Comparison of ENCODE assay signal across 8 mouse cellular contexts in the genomic region with DNA sequence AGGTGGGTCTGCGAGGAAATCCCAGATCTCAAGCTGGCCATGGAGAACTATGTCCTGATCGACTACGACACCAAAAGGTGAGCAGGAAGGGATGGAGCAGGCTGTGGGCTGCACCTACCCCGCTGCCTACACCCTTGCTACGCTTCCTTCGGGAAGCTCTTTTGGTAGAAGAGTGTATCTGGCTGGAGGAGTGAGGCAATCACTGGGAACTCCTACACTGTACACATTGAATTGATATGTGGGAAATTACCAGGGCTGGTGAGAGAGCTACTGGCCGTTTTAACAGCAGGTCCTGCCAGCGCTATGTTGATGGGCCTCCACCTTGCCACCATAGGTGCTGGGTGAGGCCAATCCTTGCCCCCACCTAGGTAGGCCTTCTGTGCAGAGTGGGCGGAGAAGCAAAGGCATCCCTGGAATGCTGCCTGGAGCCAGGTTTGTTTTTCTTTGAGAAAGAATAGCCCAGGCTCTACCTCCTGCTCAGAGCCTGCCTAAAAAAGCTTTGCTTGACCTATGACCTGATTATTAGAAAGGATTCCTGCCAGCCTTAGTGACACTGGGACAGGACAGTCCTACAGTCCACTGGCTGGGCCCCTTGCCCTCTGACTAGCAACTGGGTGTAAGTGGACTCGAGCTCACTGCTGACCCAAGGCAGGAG. TPM values are rescaled to one million over a fixed set of nuclear protein-coding genes. Genes with fewer than 3 reads are reported as not detected.
DNase-seq lines count a peak whose midpoint lies in the region; ATAC-seq and TF ChIP-seq lines count a peak whose summit lies in the region.
"Had no signal": no experiment of that assay in that cellular context is flagged by ENCODE, and none has a peak within 500 bp of the region (broad histone marks: within the 10 kb centered on the region; RNA-seq: fewer than 3 reads in every experiment).

No protein-coding gene starts in this region.

- intact Hi-C loops in heart, postnatal 10 days (cut with DNase I): no loop called here

- H3K4me3 ChIP-seq in layer of hippocampus, adult 2 months: no peak overlapping the region
- H3K4me3 ChIP-seq in stomach, embryonic 15.5 days (replicated peaks): no peak overlapping the region

- peaks cover 5% of the 10 kb centered on the region; the same call in 1 of the 2 replicates for H3K4me1 ChIP-seq in stomach, embryonic 15.5 days

- H3K4me2 ChIP-seq in stomach, embryonic 15.5 days: no peak overlapping the region

- peaks cover 34% of the 10 kb centered on the region for H3K36me3 ChIP-seq in stomach, embryonic 15.5 days

- no peak for TF ChIP-seq CTCF in layer of hippocampus, adult 2 months (conservative IDR thresholded peaks at IDR 0.05)

- H3K9me3 ChIP-seq in stomach, embryonic 15.5 days: no peaks in the 10 kb centered on the region

- peak overlapping the region; percentile 24 for H3K27ac ChIP-seq in layer of hippocampus, adult 2 months
- peak overlapping the region; percentile 44; the same call in 1 of the 2 replicates for H3K27ac ChIP-seq in stomach, embryonic 15.5 days

- DNase-seq in layer of hippocampus, adult 2 months (ENCODE audit: low spot score in 2 of 2): no peak
- DNase-seq in layer of hippocampus, adult 11-12 months (ENCODE audit: low spot score): no peak
- peak; percentile 31 to 40 for DNase-seq in heart, postnatal 10 days
- DNase-seq in kidney, postnatal 36 days: peak; percentile 61 to 64
- no peak for DNase-seq in MN1 (ENCODE audit: low spot score)
- DNase-seq: thymus, adult 18-20 months had no signal

- peak; percentile 53 for ATAC-seq in stomach, embryonic 15.5 days (ENCODE audit: insufficient read depth, low FRiP score, low read depth)
- no peak for ATAC-seq in granulocyte monocyte progenitor cell, adult 5-6 weeks (replicated peaks; ENCODE audit: poor library complexity, severe bottlenecking)

- WGBS in stomach, embryonic 15.5 days: 51% methylated on average over 10 of the region's 10 CpGs

- H3K27me3 ChIP-seq in stomach, embryonic 15.5 days (replicated peaks): no peaks in the 10 kb centered on the region

- H3K9ac ChIP-seq in stomach, embryonic 15.5 days: no peak overlapping the region

RNA-seq across cellular contexts. Expression of gene Dot1l, which starts 11.3 kb away (rescaled TPM):
- 10 to 100 TPM; 52.0 to 63.6 TPM for total RNA-seq in layer of hippocampus, adult 2 months (2021)
- total RNA-seq in heart, postnatal 10 days (2021): 10 to 100 TPM; 66.3 to 67.6 TPM
- polyA plus RNA-seq in stomach, embryonic 15.5 days (2015; fragmentation: Nextera tagmentation; extraction: Ambion mirVana): 17.3 and 17.4 TPM in 2 replicates
- 41.6 and 52.6 TPM in 2 replicates for total RNA-seq in granulocyte monocyte progenitor cell, adult 5-6 weeks (2014; fragmentation: Nextera tagmentation)
- total RNA-seq in granulocyte monocyte progenitor cell, adult 5-6 weeks (2017): 9.7 and 13.4 TPM in 2 replicates

RNA-seq across cellular contexts. Expression of gene Ap3d1, which starts 24.2 kb away (rescaled TPM):
- 100 to 1,000 TPM; 145 to 153 TPM for total RNA-seq in layer of hippocampus, adult 2 months (2021)
- 10 to 100 TPM; 47.6 to 52.5 TPM for total RNA-seq in heart, postnatal 10 days (2021)
- 76.1 and 82.3 TPM in 2 replicates for polyA plus RNA-seq in stomach, embryonic 15.5 days (2015; fragmentation: Nextera tagmentation; extraction: Ambion mirVana)
- 43.2 and 47.8 TPM in 2 replicates for total RNA-seq in granulocyte monocyte progenitor cell, adult 5-6 weeks (2014; fragmentation: Nextera tagmentation)
- 34.5 and 42.2 TPM in 2 replicates for total RNA-seq in granulocyte monocyte progenitor cell, adult 5-6 weeks (2017)

RNA-seq across cellular contexts. Expression of gene Sf3a2, which starts 31.7 kb away (rescaled TPM):
- total RNA-seq in layer of hippocampus, adult 2 months (2021): 10 to 100 TPM; 51.7 to 55.1 TPM
- 10 to 100 TPM; 36.8 to 41.4 TPM for total RNA-seq in heart, postnatal 10 days (2021)
- 52.6 and 62.0 TPM in 2 replicates for polyA plus RNA-seq in stomach, embryonic 15.5 days (2015; fragmentation: Nextera tagmentation; extraction: Ambion mirVana)
- total RNA-seq in granulocyte monocyte progenitor cell, adult 5-6 weeks (2014; fragmentation: Nextera tagmentation): 88.0 and 106 TPM in 2 replicates
- total RNA-seq in granulocyte monocyte progenitor cell, adult 5-6 weeks (2017): 13.8 and 18.3 TPM in 2 replicates

RNA-seq across cellular contexts. Expression of gene Plekhj1, which starts 32.1 kb away (rescaled TPM):
- 10 to 100 TPM; 68.4 to 76.3 TPM for total RNA-seq in layer of hippocampus, adult 2 months (2021)
- 10 to 100 TPM; 32.6 to 32.9 TPM for total RNA-seq in heart, postnatal 10 days (2021)
- 117 and 118 TPM in 2 replicates for polyA plus RNA-seq in stomach, embryonic 15.5 days (2015; fragmentation: Nextera tagmentation; extraction: Ambion mirVana)
- total RNA-seq in granulocyte monocyte progenitor cell, adult 5-6 weeks (2014; fragmentation: Nextera tagmentation): 99.1 and 108 TPM in 2 replicates
- 33.0 and 33.7 TPM in 2 replicates for total RNA-seq in granulocyte monocyte progenitor cell, adult 5-6 weeks (2017)

RNA-seq across cellular contexts. Expression of gene Amh, which starts 38.8 kb away (rescaled TPM):
- 1 to 10 TPM; 2.7 to 5.3 TPM for total RNA-seq in layer of hippocampus, adult 2 months (2021)
- under 1 TPM; 0.41 to 0.45 TPM for total RNA-seq in heart, postnatal 10 days (2021)
- not detected in 2 replicates for polyA plus RNA-seq in stomach, embryonic 15.5 days (2015; fragmentation: Nextera tagmentation; extraction: Ambion mirVana)
- not detected in 2 replicates for total RNA-seq in granulocyte monocyte progenitor cell, adult 5-6 weeks (2014; fragmentation: Nextera tagmentation)
- 0.15 TPM in 1 of 2 replicates, not detected in the other for total RNA-seq in granulocyte monocyte progenitor cell, adult 5-6 weeks (2017)

Comparison
In these comparisons a context has a peak if more than half of its experiments do, and no peak if none do; other contexts are left out.
1. DNase-seq: peak in heart, postnatal 10 days (2 of 2) and kidney, postnatal 36 days (2 of 2); none in layer of hippocampus, adult 2 months (0 of 2), layer of hippocampus, adult 11-12 months (single experiment) and MN1 (single experiment).